Mouse (Mus musculus) intestine, postnatal 0 days (tissue): ENCODE results near the gene Iqschfp. TPM values are rescaled to one million over a fixed set of nuclear protein-coding genes. Genes with fewer than 3 reads are reported as not detected.

Source experiments
- ATAC-seq: fragments of 200-750 bp; cut with Nextera tagmentation; 2 replicates; pipeline ENCODE4 v1.8.0; 2017; ENCODE audit warnings: mild to moderate bottlenecking, moderate TSS enrichment, moderate library complexity
- H3K27ac ChIP-seq: fragments of 300-500 bp; sonication (generic); 2 replicates; pipeline ENCODE4 v1.5.1; 2014; ENCODE audit warnings: mild to moderate bottlenecking, low read depth, low read length, moderate library complexity
- H3K27me3 ChIP-seq: fragments of 300-500 bp; sonication (generic); replicated peaks from 2 replicates; pipeline ENCODE4 v1.6.1; 2014; ENCODE audit warnings: low read length, mixed read lengths; ENCODE audit not compliant: control insufficient read depth, insufficient read depth
- H3K36me3 ChIP-seq: fragments of 300-500 bp; sonication (generic); 2 replicates; pipeline ENCODE4 v1.6.1; 2014; ENCODE audit warnings: mild to moderate bottlenecking, moderate library complexity; ENCODE audit not compliant: control insufficient read depth, insufficient read depth
- H3K4me1 ChIP-seq: fragments of 300-500 bp; sonication (generic); replicated peaks from 2 replicates; pipeline ENCODE4 v1.6.1; 2014; ENCODE audit warnings: antibody characterized with exemption, low read length, mixed read lengths; ENCODE audit not compliant: control insufficient read depth, insufficient read depth
- H3K4me2 ChIP-seq: fragments of 300-500 bp; sonication (generic); replicated peaks from 2 replicates; pipeline ENCODE4 v1.6.1; 2014; ENCODE audit warnings: low read depth, mild to moderate bottlenecking, moderate library complexity
- H3K4me3 ChIP-seq: fragments of 300-500 bp; sonication (generic); 2 replicates; pipeline ENCODE4 v1.5.1; 2014; ENCODE audit warnings: low read depth, low read length
- H3K9ac ChIP-seq: fragments of 300-500 bp; sonication (generic); 2 replicates; pipeline ENCODE4 v1.6.1; 2014; ENCODE audit warnings: mild to moderate bottlenecking, low read depth, low read length
- H3K9me3 ChIP-seq: fragments of 300-500 bp; sonication (generic); 2 replicates; pipeline ENCODE4 v1.6.1; 2016; ENCODE audit warnings: mixed run types; ENCODE audit not compliant: control insufficient read depth
- CTCF ChIP-seq: sonication (generic); IDR thresholded peaks from 2 replicates; pipeline ENCODE4 v1.5.1; 2016; ENCODE audit warnings: low read depth, mild to moderate bottlenecking, control low read depth, antibody characterized with exemption, moderate library complexity
- WGBS: fragments of 180-500 bp; shearing (Covaris S2); extraction: QIAGEN DNeasy Blood & Tissue Kit; methylation state at CpG from one replicate; pipeline ENCODE4 v1.1.7; 2014; 5-methylcytosine and 5-hydroxymethylcytosine counted together
- polyA plus RNA-seq: library from polyadenylated mRNA; unstranded; fragments of >200 nt; fragmentation: Nextera tagmentation; extraction: Ambion mirVana; gene quantifications from 2 replicates; pipeline ENCODE4 v1.2.1, GENCODE M21; 2015

Gene Iqschfp
- polyA plus RNA-seq, 1 experiment from 2014 or later, result 0.37 TPM

GRCm38 (mm10) chr3:67935829-67936228, 43.8 kb downstream of the Iqschfp start:
- no peak overlapping the region for H3K4me3 ChIP-seq
- no peaks in the 10 kb centered on the region for H3K4me1 ChIP-seq
- no peaks in the 10 kb centered on the region for H3K36me3 ChIP-seq
- no peak for TF ChIP-seq CTCF
- WGBS, result 57% methylated on average over 3 of the region's 3 CpGs
- H3K9ac ChIP-seq, result no peak overlapping the region
- no peak overlapping the region for H3K27ac ChIP-seq
- no peaks in the 10 kb centered on the region for H3K27me3 ChIP-seq
- ATAC-seq, result no peak
- no peaks in the 10 kb centered on the region for H3K9me3 ChIP-seq
- H3K4me2 ChIP-seq, result no peak overlapping the region

- ATAC-seq, result no peak
- H3K9ac ChIP-seq, result no peak overlapping the region
- H3K4me3 ChIP-seq, result no peak overlapping the region
- no peak overlapping the region for H3K27ac ChIP-seq
- no peaks in the 10 kb centered on the region for H3K9me3 ChIP-seq
- no peaks in the 10 kb centered on the region for H3K4me1 ChIP-seq
- no peak for TF ChIP-seq CTCF
- 86% methylated on average over 2 of the region's 2 CpGs for WGBS
- no peaks in the 10 kb centered on the region for H3K27me3 ChIP-seq
- H3K36me3 ChIP-seq, result no peaks in the 10 kb centered on the region
- no peak overlapping the region for H3K4me2 ChIP-seq
These were observed 55.0 kb downstream of the Iqschfp start for GRCm38 (mm10) chr3:67947000-67947399.

GRCm38 (mm10) chr3:67952517-67952940, 60.5 kb downstream of the Iqschfp start:
- WGBS, result 52% methylated on average over 5 of the region's 5 CpGs
- Histone ChIP-seq H3K9ac (no peak overlapping the region), H3K27me3 (no peaks in the 10 kb centered on the region), H3K4me3 (no peak overlapping the region), H3K36me3 (no peaks in the 10 kb centered on the region), H3K4me1 (no peaks in the 10 kb centered on the region), H3K4me2 (no peak overlapping the region), H3K9me3 (no peaks in the 10 kb centered on the region), H3K27ac (no peak overlapping the region)
- ATAC-seq, result no peak
- no peak for TF ChIP-seq CTCF

- Histone ChIP-seq H3K4me3 (no peak overlapping the region), H3K4me2 (no peak overlapping the region), H3K36me3 (no peaks in the 10 kb centered on the region), H3K4me1 (no peaks in the 10 kb centered on the region), H3K27me3 (no peaks in the 10 kb centered on the region), H3K9ac (no peak overlapping the region), H3K27ac (no peak overlapping the region), H3K9me3 (no peaks in the 10 kb centered on the region)
- no peak for ATAC-seq
- WGBS, result 48% methylated on average over 5 of the region's 5 CpGs
- no peak for TF ChIP-seq CTCF
These were observed 62.5 kb downstream of the Iqschfp start for GRCm38 (mm10) chr3:67954459-67955065.

- Histone ChIP-seq H3K4me1 (no peaks in the 10 kb centered on the region), H3K27ac (no peak overlapping the region), H3K4me2 (no peak overlapping the region), H3K9me3 (no peaks in the 10 kb centered on the region), H3K27me3 (no peaks in the 10 kb centered on the region), H3K9ac (no peak overlapping the region), H3K4me3 (no peak overlapping the region), H3K36me3 (no peaks in the 10 kb centered on the region)
- WGBS, result 50% methylated on average over 7 of the region's 7 CpGs
- ATAC-seq, result no peak
- TF ChIP-seq CTCF, result no peak
These were observed 67.6 kb downstream of the Iqschfp start for GRCm38 (mm10) chr3:67959672-67960071.

- 43% methylated on average over 3 of the region's 3 CpGs for WGBS
- Histone ChIP-seq H3K9me3 (no peaks in the 10 kb centered on the region), H3K4me1 (no peaks in the 10 kb centered on the region), H3K27ac (no peak overlapping the region), H3K9ac (no peak overlapping the region), H3K27me3 (no peaks in the 10 kb centered on the region), H3K4me3 (no peak overlapping the region), H3K4me2 (no peak overlapping the region), H3K36me3 (no peaks in the 10 kb centered on the region)
- TF ChIP-seq CTCF, result no peak
- no peak for ATAC-seq
These were observed 68.1 kb downstream of the Iqschfp start for GRCm38 (mm10) chr3:67960133-67960532.

- no peaks in the 10 kb centered on the region for H3K4me1 ChIP-seq
- H3K4me2 ChIP-seq, result no peak overlapping the region
- H3K9ac ChIP-seq, result no peak overlapping the region
- no peak overlapping the region for H3K27ac ChIP-seq
- H3K4me3 ChIP-seq, result no peak overlapping the region
- H3K9me3 ChIP-seq, result no peaks in the 10 kb centered on the region
- H3K36me3 ChIP-seq, result no peaks in the 10 kb centered on the region
- no peak for TF ChIP-seq CTCF
- H3K27me3 ChIP-seq, result no peaks in the 10 kb centered on the region
- ATAC-seq, result no peak
These were observed 68.7 kb downstream of the Iqschfp start for GRCm38 (mm10) chr3:67960727-67961126.
